Mouse (Mus musculus): ENCODE results near the gene Gja5.
"Not testable (repeated sequence)": the region's sequence is repeated elsewhere in the genome, so short reads cannot be mapped to it uniquely, and the experiment has no call there.

Gene Gja5

DNA sequence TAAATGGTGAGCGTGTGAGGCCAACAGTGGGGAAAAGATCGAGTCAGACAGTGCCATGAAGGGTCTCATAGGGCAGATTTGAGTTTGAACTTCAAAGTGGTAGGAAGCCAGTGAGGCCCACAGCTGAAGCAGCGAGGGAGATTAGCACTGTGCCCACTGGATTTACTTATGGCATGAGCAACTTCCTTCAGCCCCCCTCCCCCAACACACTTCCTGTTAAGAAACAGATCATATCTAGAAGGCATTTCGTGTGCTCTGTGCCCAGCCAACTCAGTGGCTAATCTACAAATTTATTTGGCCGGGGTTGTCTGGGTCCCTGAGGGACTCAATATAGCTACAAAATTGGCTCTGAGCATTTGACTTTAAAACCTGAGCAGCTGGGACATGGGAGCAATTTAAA, 139.7 kb downstream of the Gja5 start:
- no peak for DNase-seq

- DNase-seq, result no peak
Observed at GRCm38 (mm10) chr3:97047757-97048156, 143.3 kb downstream of the Gja5 start.

- DNase-seq, result no peak
Observed at GRCm38 (mm10) chr3:97048360-97048759, 143.9 kb downstream of the Gja5 start.

- DNase-seq, result no peak
Observed at GRCm38 (mm10) chr3:97051264-97051744, 146.8 kb downstream of the Gja5 start.

DNA sequence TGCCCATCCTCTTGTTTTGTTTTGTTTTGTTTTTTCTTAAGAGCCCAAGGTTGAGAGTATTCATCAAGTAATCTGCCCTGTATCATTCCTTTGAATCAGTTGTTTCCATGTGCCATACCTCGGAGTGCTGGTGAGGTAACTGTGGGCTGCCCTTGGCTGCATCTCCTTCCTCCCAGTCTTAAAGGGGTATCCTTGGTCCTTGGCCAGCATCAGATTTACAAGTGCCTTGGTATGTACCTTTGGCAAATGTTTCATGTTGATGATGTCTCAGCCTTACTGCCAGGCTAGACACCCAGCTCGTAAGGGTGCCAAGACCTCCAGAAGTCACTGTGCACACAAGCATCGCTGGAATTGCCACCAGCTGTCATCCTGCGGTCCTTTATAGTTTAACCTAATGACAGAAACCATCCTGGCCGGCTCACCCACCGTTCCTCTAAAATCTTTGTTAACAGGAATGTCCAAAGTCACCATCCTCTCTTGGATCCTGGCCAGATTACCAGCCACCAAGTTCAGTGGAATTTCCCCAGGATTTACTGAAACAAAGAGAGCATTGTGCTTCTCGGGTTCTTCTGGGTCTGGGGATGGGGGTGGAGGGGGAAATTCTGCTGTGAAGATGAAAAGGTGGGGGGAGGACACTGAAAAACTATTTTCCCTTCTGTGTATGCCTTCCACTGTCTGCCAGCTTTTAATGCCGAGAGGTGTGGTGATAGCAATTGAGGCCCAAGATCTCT, 147.7 kb downstream of the Gja5 start:
- DNase-seq, result no peak

DNA sequence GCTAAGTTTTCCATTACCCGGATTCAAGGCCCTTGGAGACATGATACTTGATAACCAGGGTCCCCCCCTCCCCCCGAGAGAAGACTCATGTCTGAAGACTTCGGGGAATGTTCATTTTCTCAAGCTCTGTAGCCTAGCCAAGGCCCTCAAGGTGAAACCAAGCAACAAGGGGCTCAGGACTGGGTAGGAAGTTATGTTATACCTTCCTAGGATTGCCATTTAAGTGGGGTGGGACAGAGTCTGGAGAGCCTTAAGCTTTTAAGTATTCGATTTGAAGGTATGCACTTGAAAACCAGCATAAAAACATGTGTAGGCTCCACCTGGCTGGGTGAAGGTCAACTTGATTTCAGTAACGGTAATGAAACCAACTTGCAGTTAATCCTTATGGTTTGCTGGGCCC, 154.2 kb downstream of the Gja5 start:
- no peak for DNase-seq

DNA sequence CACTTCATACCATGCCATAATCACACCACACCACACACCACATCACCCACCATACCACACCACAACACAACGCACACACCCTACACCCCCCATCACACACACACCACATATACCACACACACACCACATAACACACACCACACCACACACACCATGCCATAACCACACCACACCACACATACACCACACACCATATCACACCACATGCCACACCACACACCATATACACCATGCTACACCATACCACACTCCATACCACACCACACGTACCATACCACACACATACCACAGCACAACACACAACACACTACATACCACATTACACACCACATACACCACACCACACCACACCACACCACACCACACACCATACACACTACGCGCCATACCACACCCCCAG, 155.6 kb downstream of the Gja5 start:
- DNase-seq, result no peak

DNA sequence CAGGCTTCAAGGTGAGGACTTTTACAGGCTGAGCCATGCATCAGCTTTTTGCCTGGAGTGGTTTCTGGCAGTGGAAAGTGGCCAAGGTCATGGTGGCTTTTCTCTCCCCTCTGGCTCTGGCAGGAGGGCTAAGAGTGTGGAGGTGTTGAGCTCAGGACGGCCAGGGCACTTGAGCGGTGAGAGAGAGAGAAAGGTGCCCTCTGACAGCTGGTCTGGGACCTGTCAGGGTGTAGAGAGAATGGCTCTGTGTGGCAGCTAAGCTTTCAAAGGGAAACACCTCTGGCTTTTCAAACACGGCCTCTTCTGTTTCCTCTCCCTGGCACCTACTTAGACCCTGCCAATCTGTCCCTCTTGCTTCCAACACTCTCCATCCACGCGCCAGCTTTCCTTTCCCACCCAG, 158.3 kb downstream of the Gja5 start:
- DNase-seq, result no peak

DNA sequence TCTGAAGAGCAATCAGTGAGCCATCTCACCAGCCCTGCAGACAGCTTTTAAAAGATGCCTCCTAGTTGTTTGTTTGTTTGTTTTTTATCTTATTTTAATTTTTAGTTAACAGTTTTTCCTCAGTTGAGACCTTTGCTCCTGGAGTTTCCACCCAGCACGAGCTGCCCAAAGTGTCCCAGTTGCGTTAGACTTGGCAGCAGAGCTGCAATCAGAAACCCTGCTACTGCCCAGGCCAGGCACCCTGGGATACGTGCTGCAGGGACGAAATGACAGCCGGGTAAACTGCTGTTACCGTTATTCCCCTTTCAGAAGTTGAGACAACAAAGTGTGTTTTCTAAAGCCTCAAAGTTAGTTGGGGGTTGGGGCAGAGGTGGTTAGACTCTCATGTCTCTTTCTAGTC, 159.6 kb downstream of the Gja5 start:
- no peak for DNase-seq

- not testable (repeated sequence) for DNase-seq
Observed at GRCm38 (mm10) chr3:97069589-97069988, 165.1 kb downstream of the Gja5 start.

DNA sequence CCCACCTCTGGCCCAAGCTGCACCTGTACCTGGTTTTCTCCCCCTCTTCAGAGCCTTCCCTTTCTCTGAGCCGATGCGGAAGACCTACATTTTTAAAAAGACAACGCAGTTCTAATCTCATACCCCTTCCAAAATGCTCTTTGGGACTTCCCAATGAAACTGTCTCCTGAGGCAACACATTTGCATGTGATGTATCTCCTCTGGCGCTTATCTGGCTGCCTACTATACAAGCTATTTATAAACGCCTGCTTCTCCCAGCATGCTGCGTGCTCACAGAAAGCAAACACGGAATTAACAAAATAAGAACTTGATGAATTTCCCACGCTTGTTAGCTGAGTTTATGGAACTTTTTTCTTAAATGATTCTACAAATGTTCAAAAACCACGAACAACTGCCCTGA, 167.4 kb downstream of the Gja5 start:
- not testable (repeated sequence) for DNase-seq

- not testable (repeated sequence) for DNase-seq
Observed at GRCm38 (mm10) chr3:97072361-97072760, 167.9 kb downstream of the Gja5 start.

GRCm38 (mm10) chr3:97075744-97076350, 171.4 kb downstream of the Gja5 start:
- DNase-seq, result not testable (repeated sequence)

GRCm38 (mm10) chr3:97076412-97076811, 171.9 kb downstream of the Gja5 start:
- no peak for DNase-seq

GRCm38 (mm10) chr3:97078436-97078835, 173.9 kb downstream of the Gja5 start:
- DNase-seq, result no peak

GRCm38 (mm10) chr3:97082156-97082555, 177.7 kb downstream of the Gja5 start:
- no peak for DNase-seq

- DNase-seq, result peak; percentile 51
Observed at GRCm38 (mm10) chr3:97087326-97087725, 182.8 kb downstream of the Gja5 start.

GRCm38 (mm10) chr3:97088291-97088690, 183.8 kb downstream of the Gja5 start:
- not testable (repeated sequence) for DNase-seq

DNA sequence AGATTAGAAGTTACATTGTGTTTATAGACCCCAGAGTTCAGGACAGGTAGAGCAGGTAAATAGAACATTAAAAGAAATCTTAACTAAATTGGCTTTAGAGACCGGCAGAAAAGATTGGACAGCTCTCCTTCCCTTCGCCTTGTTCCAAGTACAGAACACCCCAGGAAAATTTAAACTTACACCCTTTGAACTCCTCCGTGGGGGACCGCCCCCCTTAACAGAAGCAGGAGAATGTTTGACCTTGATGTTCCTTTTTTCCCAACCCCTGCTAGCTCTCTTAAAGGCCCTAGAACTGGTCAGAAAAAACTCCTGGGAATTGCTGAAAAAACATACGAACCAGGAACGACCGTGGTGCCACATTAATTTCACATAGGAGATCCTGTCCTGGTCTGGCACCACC, 187.5 kb downstream of the Gja5 start:
- not testable (repeated sequence) for DNase-seq

GRCm38 (mm10) chr3:97096664-97097063, 192.2 kb downstream of the Gja5 start:
- DNase-seq, result not testable (repeated sequence)

- DNase-seq, result no peak
Observed at GRCm38 (mm10) chr3:97100784-97101641, 196.5 kb downstream of the Gja5 start.

GRCm38 (mm10) chr3:97103946-97104345, 199.5 kb downstream of the Gja5 start:
- not testable (repeated sequence) for DNase-seq

GRCm38 (mm10) chr3:97104696-97105430, 200.4 kb downstream of the Gja5 start:
- no peak for DNase-seq
